In genomic region chr2:101600703-101601102, GRCm38 (mm10) we compare ENCODE assay signal across 10 mouse cellular contexts. TPM values are rescaled to one million over a fixed set of nuclear protein-coding genes. Genes with fewer than 3 reads are reported as not detected.
A peak's percentile ranks its signal among the peaks of the same experiment; 100 is the strongest.
DNase-seq lines count a peak whose midpoint lies in the region; ATAC-seq lines count a peak whose summit lies in the region.
"Had no signal": no experiment of that assay in that cellular context is flagged by ENCODE, and none has a peak within 500 bp of the region (broad histone marks: within the 10 kb centered on the region; RNA-seq: fewer than 3 reads in every experiment).

No protein-coding gene starts in this region.

- WGBS in heart, embryonic 12.5 days: 45% methylated on average over 8 of the region's 8 CpGs
- 18% methylated on average over 8 of the region's 8 CpGs for WGBS in kidney, embryonic 16.5 days
- 17% methylated on average over 8 of the region's 8 CpGs for WGBS in midbrain, embryonic 15.5 days

- H3K9me3 ChIP-seq in heart, embryonic 12.5 days (replicated peaks): no peaks in the 10 kb centered on the region
- H3K9me3 ChIP-seq in kidney, embryonic 16.5 days (ENCODE audit: low read length): peaks cover 4% of the 10 kb centered on the region; the same call in 1 of the 2 replicates
- H3K9me3 ChIP-seq in midbrain, embryonic 15.5 days: no peaks in the 10 kb centered on the region
- H3K9me3 ChIP-seq: liver, embryonic 15.5 days had no signal

- H3K27me3 ChIP-seq in heart, embryonic 12.5 days (replicated peaks): no peaks in the 10 kb centered on the region
- no peaks in the 10 kb centered on the region for H3K27me3 ChIP-seq in kidney, embryonic 16.5 days (ENCODE audit: insufficient read depth, low read length)
- H3K27me3 ChIP-seq in midbrain, embryonic 15.5 days (replicated peaks): no peaks in the 10 kb centered on the region
- H3K27me3 ChIP-seq: liver, embryonic 15.5 days had no signal

- peak; percentile 63 to 70 for DNase-seq in heart, adult 18-20 months
- peak; percentile 38 for DNase-seq in urinary bladder, postnatal 14 days (ENCODE audit: low spot score)
- DNase-seq in urinary bladder, postnatal 25 days (ENCODE audit: low spot score): no peak
- peak; percentile 39 for DNase-seq in gastrocnemius, postnatal 25 days
- no peak for DNase-seq in T-cell, adult 2 months (ENCODE audit: low spot score)

- H3K36me3 ChIP-seq in heart, embryonic 12.5 days: no peaks in the 10 kb centered on the region
- H3K36me3 ChIP-seq in kidney, embryonic 16.5 days (ENCODE audit: insufficient read depth, low read length): no peaks in the 10 kb centered on the region
- H3K36me3 ChIP-seq in midbrain, embryonic 15.5 days (replicated peaks): no peaks in the 10 kb centered on the region
- H3K36me3 ChIP-seq: liver, embryonic 15.5 days had no signal

- ATAC-seq in heart, embryonic 12.5 days (ENCODE audit: insufficient number of reproducible peaks, low FRiP score): no peak
- ATAC-seq in kidney, embryonic 16.5 days (ENCODE audit: low FRiP score, low TSS enrichment): 0 out of 2 replicates have a peak, but pooled peaks have one; percentile 67
- peak; percentile 73 for ATAC-seq in midbrain, embryonic 15.5 days (replicated peaks)

- 0 out of 2 replicates have a peak, but pooled peaks cover 3% of the 10 kb centered on the region for H3K4me1 ChIP-seq in heart, embryonic 12.5 days (replicated peaks)
- H3K4me1 ChIP-seq in kidney, embryonic 16.5 days (ENCODE audit: insufficient read depth, low read length): peaks cover 22% of the 10 kb centered on the region
- peaks cover 25% of the 10 kb centered on the region for H3K4me1 ChIP-seq in midbrain, embryonic 15.5 days
- H3K4me1 ChIP-seq: liver, embryonic 15.5 days had no signal

- H3K4me2 ChIP-seq in heart, embryonic 12.5 days: no peak overlapping the region
- no peak overlapping the region for H3K4me2 ChIP-seq in kidney, embryonic 16.5 days (replicated peaks; ENCODE audit: low read depth, low read length)
- no peak overlapping the region; the same call in 1 of the 2 replicates for H3K4me2 ChIP-seq in midbrain, embryonic 15.5 days
- H3K4me2 ChIP-seq: liver, embryonic 15.5 days had no signal

- no peak overlapping the region for H3K27ac ChIP-seq in heart, embryonic 12.5 days (ENCODE audit: poor library complexity, severe bottlenecking)
- peak overlapping the region; percentile 16 for H3K27ac ChIP-seq in kidney, embryonic 16.5 days (ENCODE audit: low read length)
- H3K27ac ChIP-seq in midbrain, embryonic 15.5 days: peak overlapping the region; percentile 34
- H3K27ac ChIP-seq: liver, embryonic 15.5 days had no signal

- no peak overlapping the region for H3K9ac ChIP-seq in heart, embryonic 12.5 days
- H3K9ac ChIP-seq in kidney, embryonic 16.5 days (replicated peaks; ENCODE audit: low read length): no peak overlapping the region
- H3K9ac ChIP-seq in midbrain, embryonic 15.5 days: no peak overlapping the region
- H3K9ac ChIP-seq: liver, embryonic 15.5 days had no signal

- H3K4me3 ChIP-seq in heart, embryonic 12.5 days: no peak overlapping the region
- H3K4me3 ChIP-seq in kidney, embryonic 16.5 days (ENCODE audit: low read length): no peak overlapping the region
- H3K4me3 ChIP-seq in midbrain, embryonic 15.5 days: no peak overlapping the region
- H3K4me3 ChIP-seq: liver, embryonic 15.5 days had no signal

RNA-seq across cellular contexts. Expression of gene Rag2, which starts 23.8 kb away (rescaled TPM):
- not detected for total RNA-seq in heart, adult 18-20 months (2021)
- not detected in 2 replicates for polyA plus RNA-seq in heart, embryonic 12.5 days (2016; fragmentation: Nextera tagmentation; extraction: Ambion mirVana)
- not detected for total RNA-seq in gastrocnemius, postnatal 25 days (2021)
- not detected in 2 replicates for polyA plus RNA-seq in kidney, embryonic 16.5 days (2015; fragmentation: Nextera tagmentation; extraction: Ambion mirVana)
- not detected in 2 replicates for polyA plus RNA-seq in midbrain, embryonic 15.5 days (2015; fragmentation: Nextera tagmentation; extraction: Ambion mirVana)
- total RNA-seq: CH12.LX had no signal

RNA-seq across cellular contexts. Expression of gene Rag1, which starts 48.6 kb away (rescaled TPM):
- not detected for total RNA-seq in heart, adult 18-20 months (2021)
- polyA plus RNA-seq in heart, embryonic 12.5 days (2016; fragmentation: Nextera tagmentation; extraction: Ambion mirVana): 0.03 TPM in 1 of 2 replicates, not detected in the other
- total RNA-seq in gastrocnemius, postnatal 25 days (2021): under 1 TPM in 1 of 2 experiments, not detected in 1; 0.35 TPM
- 0.02 and 0.04 TPM in 2 replicates for polyA plus RNA-seq in kidney, embryonic 16.5 days (2015; fragmentation: Nextera tagmentation; extraction: Ambion mirVana)
- polyA plus RNA-seq in midbrain, embryonic 15.5 days (2015; fragmentation: Nextera tagmentation; extraction: Ambion mirVana): 0.10 and 0.15 TPM in 2 replicates
- total RNA-seq: CH12.LX had no signal

RNA-seq across cellular contexts. Expression of gene B230118H07Rik, which starts 48.6 kb away (rescaled TPM):
- total RNA-seq in heart, adult 18-20 months (2021): 100 to 1,000 TPM in 1 of 2 experiments, 10 to 100 TPM in 1; 99.7 to 110 TPM
- polyA plus RNA-seq in heart, embryonic 12.5 days (2016; fragmentation: Nextera tagmentation; extraction: Ambion mirVana): 52.5 and 53.3 TPM in 2 replicates
- total RNA-seq in gastrocnemius, postnatal 25 days (2021): 10 to 100 TPM; 69.9 to 72.1 TPM
- polyA plus RNA-seq in kidney, embryonic 16.5 days (2015; fragmentation: Nextera tagmentation; extraction: Ambion mirVana): 55.3 and 57.9 TPM in 2 replicates
- polyA plus RNA-seq in midbrain, embryonic 15.5 days (2015; fragmentation: Nextera tagmentation; extraction: Ambion mirVana): 42.6 and 46.4 TPM in 2 replicates

Comparison
In these comparisons a context has a peak if more than half of its experiments do, and no peak if none do; other contexts are left out.
1. DNase-seq: peak in heart, adult 18-20 months (2 of 2), urinary bladder, postnatal 14 days (single experiment) and gastrocnemius, postnatal 25 days (single experiment); none in urinary bladder, postnatal 25 days (single experiment) and T-cell, adult 2 months (single experiment).